ENCODE assay signal across 19 mouse cellular contexts in the genomic region with DNA sequence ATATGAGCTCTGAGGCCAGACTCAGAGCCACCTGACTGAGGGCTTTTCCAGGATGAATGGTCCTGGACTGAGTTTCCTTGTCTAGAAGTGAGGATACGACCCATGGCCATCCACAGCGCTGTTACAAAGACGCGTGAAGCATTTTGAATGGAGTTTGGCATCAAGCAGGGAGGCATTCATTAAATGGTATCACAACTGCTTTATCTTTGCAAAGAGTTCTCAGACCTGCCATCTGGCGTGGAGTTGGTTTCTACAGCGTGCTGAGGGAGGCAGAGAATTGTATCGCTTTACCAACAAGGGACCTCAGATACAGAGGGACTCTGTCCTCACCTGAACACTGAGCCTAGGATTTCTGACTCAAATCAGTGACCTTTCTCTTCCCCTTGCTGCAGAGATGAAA. TPM values are rescaled to one million over a fixed set of nuclear protein-coding genes. Genes with fewer than 3 reads are reported as not detected.
DNase-seq lines count a peak whose midpoint lies in the region; ATAC-seq and TF ChIP-seq lines count a peak whose summit lies in the region.
"Had no signal": no experiment of that assay in that cellular context is flagged by ENCODE, and none has a peak within 500 bp of the region (broad histone marks: within the 10 kb centered on the region; RNA-seq: fewer than 3 reads in every experiment).

No protein-coding gene starts in this region.

- peak overlapping the region; percentile 51; the same call in 1 of the 2 replicates for H3K27ac ChIP-seq in layer of hippocampus, adult 2 months
- H3K27ac ChIP-seq in limb, embryonic 10.5 days = peak overlapping the region; percentile 47; the same call in 1 of the 2 replicates
- no peak overlapping the region for H3K27ac ChIP-seq in kidney, embryonic 15.5 days
- H3K27ac ChIP-seq in midbrain, embryonic 13.5 days = no peak overlapping the region
- H3K27ac ChIP-seq: forebrain, embryonic 13.5 days; heart, adult 2 months; heart, embryonic 15.5 days; hindbrain, embryonic 13.5 days; hindbrain, postnatal 0 days had no signal

- no peak for TF ChIP-seq POLR2A in brain, embryonic 14.5 days (IDR thresholded peaks at IDR 0.05; ENCODE audit: borderline replicate concordance, extremely low read depth, insufficient read depth, insufficient read length, poor library complexity, severe bottlenecking)

- H3K9me3 ChIP-seq in limb, embryonic 10.5 days (replicated peaks) = no peaks in the 10 kb centered on the region
- no peaks in the 10 kb centered on the region for H3K9me3 ChIP-seq in kidney, embryonic 15.5 days (replicated peaks)
- H3K9me3 ChIP-seq in midbrain, embryonic 13.5 days = no peaks in the 10 kb centered on the region
- H3K9me3 ChIP-seq: forebrain, embryonic 13.5 days; hindbrain, embryonic 13.5 days had no signal

- DNase-seq in layer of hippocampus, adult 2 months (ENCODE audit: low spot score in 2 of 2) = peak; percentile 14 to 31
- DNase-seq in layer of hippocampus, postnatal 25 days (ENCODE audit: extremely low spot score in 1 of 2, low spot score in 1 of 2) = no peak
- DNase-seq in brain, adult 2 months (ENCODE audit: low read depth, low spot score) = peak; percentile 52
- DNase-seq in brain, embryonic 14.5 days (ENCODE audit: low read depth) = peak; percentile 61
- no peak for DNase-seq in limb, embryonic 10.5 days (ENCODE audit: low spot score)
- no peak for DNase-seq in left cerebral cortex, adult 11 months (ENCODE audit: low spot score)
- DNase-seq: adrenal gland, adult 8-10 months; cerebellum, adult 2 months; cerebellum, postnatal 10 days; gastrocnemius, postnatal 14 days; heart, adult 2 months; heart, postnatal 14 days had no signal

- TF ChIP-seq CTCF in layer of hippocampus, adult 2 months (conservative IDR thresholded peaks at IDR 0.05) = no peak
- TF ChIP-seq CTCF in brain, embryonic 14.5 days (IDR thresholded peaks at IDR 0.05; ENCODE audit: borderline replicate concordance, extremely low read depth, insufficient read depth, insufficient read length) = no peak

- H3K4me2 ChIP-seq in kidney, embryonic 15.5 days = no peak overlapping the region
- H3K4me2 ChIP-seq in midbrain, embryonic 13.5 days (replicated peaks) = no peak overlapping the region
- H3K4me2 ChIP-seq: forebrain, embryonic 13.5 days; heart, embryonic 11.5 days; heart, embryonic 15.5 days; hindbrain, embryonic 13.5 days had no signal

- no peak for ATAC-seq in kidney, embryonic 15.5 days (replicated peaks; ENCODE audit: low FRiP score)
- ATAC-seq in midbrain, embryonic 13.5 days = no peak
- ATAC-seq: forebrain, embryonic 13.5 days; hindbrain, postnatal 0 days had no signal

- no peak overlapping the region for H3K4me3 ChIP-seq in layer of hippocampus, adult 2 months
- H3K4me3 ChIP-seq in limb, embryonic 10.5 days = no peak overlapping the region
- no peak overlapping the region for H3K4me3 ChIP-seq in kidney, embryonic 15.5 days (replicated peaks)
- no peak overlapping the region for H3K4me3 ChIP-seq in midbrain, embryonic 13.5 days (replicated peaks)
- H3K4me3 ChIP-seq: forebrain, embryonic 13.5 days; heart, adult 2 months; heart, embryonic 15.5 days; hindbrain, embryonic 13.5 days had no signal

- no peak overlapping the region for H3K9ac ChIP-seq in kidney, embryonic 15.5 days
- no peak overlapping the region for H3K9ac ChIP-seq in midbrain, embryonic 13.5 days (replicated peaks)
- H3K9ac ChIP-seq: forebrain, embryonic 13.5 days; heart, embryonic 15.5 days; hindbrain, embryonic 13.5 days had no signal

- H3K27me3 ChIP-seq in limb, embryonic 10.5 days (ENCODE audit: low read depth, poor library complexity, severe bottlenecking) = no peaks in the 10 kb centered on the region
- no peaks in the 10 kb centered on the region for H3K27me3 ChIP-seq in kidney, embryonic 15.5 days
- no peaks in the 10 kb centered on the region for H3K27me3 ChIP-seq in midbrain, embryonic 13.5 days
- H3K27me3 ChIP-seq: forebrain, embryonic 13.5 days; heart, embryonic 15.5 days; hindbrain, embryonic 13.5 days had no signal

- H3K36me3 ChIP-seq in limb, embryonic 10.5 days = no peaks in the 10 kb centered on the region
- H3K36me3 ChIP-seq in kidney, embryonic 15.5 days = no peaks in the 10 kb centered on the region
- no peaks in the 10 kb centered on the region for H3K36me3 ChIP-seq in midbrain, embryonic 13.5 days
- H3K36me3 ChIP-seq: heart, embryonic 15.5 days; hindbrain, embryonic 13.5 days had no signal

- peaks cover 27% of the 10 kb centered on the region for H3K4me1 ChIP-seq in limb, embryonic 10.5 days
- H3K4me1 ChIP-seq in kidney, embryonic 15.5 days = peaks cover under 1% of the 10 kb centered on the region; the same call in 1 of the 2 replicates
- H3K4me1 ChIP-seq in midbrain, embryonic 13.5 days (replicated peaks) = no peaks in the 10 kb centered on the region

- 91% methylated on average over 7 of the region's 7 CpGs for WGBS in limb, embryonic 10.5 days
- WGBS in kidney, embryonic 15.5 days = 87% methylated on average over 7 of the region's 7 CpGs
- 77% methylated on average over 7 of the region's 7 CpGs for WGBS in midbrain, embryonic 13.5 days

RNA-seq across cellular contexts. Expression of gene Car12, which starts 51.9 kb away (rescaled TPM):
- total RNA-seq in layer of hippocampus, adult 2 months (2021) = 10 to 100 TPM; 48.6 to 52.5 TPM
- total RNA-seq in layer of hippocampus, postnatal 25 days (2021) = 10 to 100 TPM; 45.2 to 50.6 TPM
- 6.0 and 9.2 TPM in 2 replicates for polyA plus RNA-seq in brain, embryonic 14.5 days (2012; rRNA removed)
- polyA plus RNA-seq in limb, embryonic 10.5 days (2016; fragmentation: Nextera tagmentation; extraction: Ambion mirVana) = 4.3 and 5.2 TPM in 2 replicates
- 14.5 and 15.6 TPM in 2 replicates for polyA plus RNA-seq in kidney, embryonic 15.5 days (2015; fragmentation: Nextera tagmentation; extraction: Ambion mirVana)
- polyA plus RNA-seq in midbrain, embryonic 13.5 days (2015; fragmentation: Nextera tagmentation; extraction: Ambion mirVana) = 1.1 and 1.3 TPM in 2 replicates
- total RNA-seq: heart, adult 2 months; heart, postnatal 14 days had no signal
- polyA plus RNA-seq: heart, adult 2 months had no signal

Comparison
In these comparisons a context has a peak if more than half of its experiments do, and no peak if none do; other contexts are left out.
1. DNase-seq: peak in layer of hippocampus, adult 2 months (2 of 2), brain, adult 2 months (single experiment) and brain, embryonic 14.5 days (single experiment); none in layer of hippocampus, postnatal 25 days (0 of 2), limb, embryonic 10.5 days (single experiment) and left cerebral cortex, adult 11 months (single experiment).
2. H3K27ac ChIP-seq: peak in layer of hippocampus, adult 2 months (single experiment) and limb, embryonic 10.5 days (single experiment); none in kidney, embryonic 15.5 days (single experiment) and midbrain, embryonic 13.5 days (single experiment).